Mouse (Mus musculus) thymus, postnatal 14 days (tissue): ENCODE measurements around the gene Morc1.

Source experiments
- DNase-seq: peaks from one replicate; pipeline ENCODE4 v3.0.0; 2021

Morc1 gene

GRCm38 (mm10) chr16:48431027-48431426, at the start of gene Morc1:
Gene Morc1 (plus strand): TSS chr16:48431237.
- DNase-seq, result peak; percentile 36

GRCm38 (mm10) chr16:48383582-48384257, 47.3 kb upstream of the Morc1 start:
- no peak for DNase-seq

- DNase-seq, result no peak
These were observed 44.1 kb upstream of the Morc1 start for GRCm38 (mm10) chr16:48386982-48387381.

- no peak for DNase-seq
These were observed 35.8 kb upstream of the Morc1 start for GRCm38 (mm10) chr16:48395278-48395677.

GRCm38 (mm10) chr16:48402963-48403362, 28.1 kb upstream of the Morc1 start:
- no peak for DNase-seq

GRCm38 (mm10) chr16:48403423-48403822, 27.6 kb upstream of the Morc1 start:
- no peak for DNase-seq

GRCm38 (mm10) chr16:48404009-48404408, 27.0 kb upstream of the Morc1 start:
- no peak for DNase-seq

GRCm38 (mm10) chr16:48405674-48406403, 25.2 kb upstream of the Morc1 start:
- DNase-seq, result no peak

GRCm38 (mm10) chr16:48409580-48409979, 21.5 kb upstream of the Morc1 start:
- DNase-seq, result no peak

GRCm38 (mm10) chr16:48410125-48410524, 20.9 kb upstream of the Morc1 start:
- DNase-seq, result no peak

- DNase-seq, result no peak
These were observed 18.8 kb upstream of the Morc1 start, which contains the start of gene Gm5485 for GRCm38 (mm10) chr16:48412246-48412645. Gene Gm5485 (minus strand): TSS chr16:48412416.

GRCm38 (mm10) chr16:48418557-48418956, 12.5 kb upstream of the Morc1 start:
- no peak for DNase-seq

GRCm38 (mm10) chr16:48419035-48419434, 12.0 kb upstream of the Morc1 start:
- DNase-seq, result no peak

- no peak for DNase-seq
These were observed 8.5 kb upstream of the Morc1 start for GRCm38 (mm10) chr16:48422501-48422900.

- no peak for DNase-seq
These were observed 7.0 kb upstream of the Morc1 start for GRCm38 (mm10) chr16:48424069-48424468.

GRCm38 (mm10) chr16:48429427-48429826, 1.6 kb upstream of the Morc1 start:
- DNase-seq, result no peak

GRCm38 (mm10) chr16:48435454-48435853, 4.4 kb downstream of the Morc1 start:
- DNase-seq, result no peak

- DNase-seq, result no peak
These were observed 6.4 kb downstream of the Morc1 start for GRCm38 (mm10) chr16:48437476-48437875.

GRCm38 (mm10) chr16:48444589-48444988, 13.6 kb downstream of the Morc1 start:
- DNase-seq, result no peak

- DNase-seq, result no peak
These were observed 15.3 kb downstream of the Morc1 start for GRCm38 (mm10) chr16:48446161-48446925.

- DNase-seq, result no peak
These were observed 22.2 kb downstream of the Morc1 start for GRCm38 (mm10) chr16:48453264-48453663.

- DNase-seq, result no peak
These were observed 42.4 kb downstream of the Morc1 start for GRCm38 (mm10) chr16:48473396-48473795.
